Mouse (Mus musculus) spleen, adult 2 months (tissue): Measurements from ENCODE around the gene Rab27a.

Experiments used
- CTCF ChIP-seq: fragments of 200-500 bp; IDR thresholded peaks from 2 replicates; pipeline ENCODE4 v1.5.1; 2011; ENCODE audit warnings: mild to moderate bottlenecking, inconsistent platforms; ENCODE audit not compliant: insufficient read depth, insufficient read length, insufficient replicate concordance; ENCODE audit errors: extremely low read depth
- POLR2A ChIP-seq: fragments of 200-500 bp; IDR thresholded peaks from 2 replicates; pipeline ENCODE4 v1.6.1; 2011; ENCODE audit warnings: low read depth, low read length, inconsistent platforms

GRCm38 (mm10) chr9:73039222-73039945, 5.3 kb upstream of the Rab27a start:
- TF ChIP-seq CTCF, result no peak
- TF ChIP-seq POLR2A, result peak; percentile 34
